Mouse (Mus musculus) cortical plate, adult 2 months (tissue): ENCODE data around the gene Hykk.

Experiments
- CTCF ChIP-seq: fragments of 200-500 bp; IDR thresholded peaks from 2 replicates; pipeline ENCODE4 v1.5.1; 2011; ENCODE audit warnings: mild to moderate bottlenecking, control low read depth, low read length; ENCODE audit not compliant: insufficient read depth; ENCODE audit errors: extremely low read depth
- POLR2A ChIP-seq: fragments of 200-500 bp; IDR thresholded peaks from 2 replicates; pipeline ENCODE4 v1.6.1; 2011; ENCODE audit warnings: mild to moderate bottlenecking, low read length, control low read depth; ENCODE audit not compliant: insufficient read depth; ENCODE audit errors: extremely low read depth

DNA sequence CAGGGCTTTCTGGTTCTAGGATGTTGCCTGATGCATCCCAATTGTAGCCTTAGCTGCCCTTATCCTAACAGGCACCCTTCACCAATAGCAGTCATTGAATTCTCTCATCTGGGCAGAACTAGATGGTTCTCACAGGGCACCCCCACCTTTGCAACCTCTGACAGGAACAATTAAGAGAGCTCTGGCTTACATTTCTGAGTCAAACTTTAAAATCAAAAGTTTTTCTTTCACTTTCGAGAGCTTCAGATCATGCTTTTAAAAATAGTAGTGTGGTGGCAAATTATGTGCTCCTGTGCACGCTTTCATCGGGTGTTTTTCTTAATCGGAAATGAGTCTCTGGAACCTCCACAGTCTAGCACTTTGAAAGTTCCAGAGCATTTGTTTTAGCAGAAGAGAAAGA lies 44.0 kb downstream of the Hykk start:
- TF ChIP-seq POLR2A (no peak), CTCF (no peak)
